Mouse (Mus musculus) heart, embryonic 16.5 days (tissue): ENCODE measurements around the gene Cep95. TPM values are rescaled to one million over a fixed set of nuclear protein-coding genes. Genes with fewer than 3 reads are reported as not detected.
A peak's percentile ranks its signal among the peaks of the same experiment; 100 is the strongest.

Source experiments
- ATAC-seq: fragments of 200-750 bp; cut with Nextera tagmentation; replicated peaks from 2 replicates; pipeline ENCODE4 v1.8.0; 2017; ENCODE audit warnings: moderate number of reproducible peaks; ENCODE audit not compliant: insufficient read depth, low FRiP score; ENCODE audit errors: extremely low read depth
- H3K27ac ChIP-seq: fragments of 300-500 bp; sonication (generic); 2 replicates; pipeline ENCODE4 v1.5.1; 2014; ENCODE audit warnings: mild to moderate bottlenecking, low read length, control low read depth, moderate library complexity
- H3K27me3 ChIP-seq: fragments of 300-500 bp; sonication (generic); 2 replicates; pipeline ENCODE4 v1.6.1; 2014; ENCODE audit warnings: low read length, mixed read lengths; ENCODE audit not compliant: control insufficient read depth, insufficient read depth
- H3K36me3 ChIP-seq: fragments of 300-500 bp; sonication (generic); 2 replicates; pipeline ENCODE4 v1.6.1; 2014; ENCODE audit not compliant: control insufficient read depth, insufficient read depth
- H3K4me1 ChIP-seq: fragments of 300-500 bp; sonication (generic); 2 replicates; pipeline ENCODE4 v1.6.1; 2014; ENCODE audit warnings: low read length, mixed read lengths; ENCODE audit not compliant: control insufficient read depth, insufficient read depth
- H3K4me2 ChIP-seq: fragments of 300-500 bp; sonication (generic); 2 replicates; pipeline ENCODE4 v1.6.1; 2014; ENCODE audit warnings: low read depth, mild to moderate bottlenecking, control low read depth, low read length
- H3K4me3 ChIP-seq: fragments of 300-500 bp; sonication (generic); 2 replicates; pipeline ENCODE4 v1.5.1; 2014; ENCODE audit warnings: mild to moderate bottlenecking, control low read depth, low read length
- H3K9ac ChIP-seq: fragments of 300-500 bp; sonication (generic); 2 replicates; pipeline ENCODE4 v1.6.1; 2014; ENCODE audit warnings: low read length, control low read depth
- H3K9me3 ChIP-seq: fragments of 300-500 bp; sonication (generic); replicated peaks from 2 replicates; pipeline ENCODE4 v1.6.1; 2016; ENCODE audit warnings: low read length; ENCODE audit not compliant: control insufficient read depth
- WGBS: fragments of 180-500 bp; shearing (Covaris S2); extraction: QIAGEN DNeasy Blood & Tissue Kit; methylation state at CpG from one replicate; pipeline ENCODE4 v1.1.7; 2014; 5-methylcytosine and 5-hydroxymethylcytosine counted together
- polyA plus RNA-seq: library from polyadenylated mRNA; unstranded; fragments of >200 nt; fragmentation: Nextera tagmentation; extraction: Ambion mirVana; gene quantifications from 2 replicates; pipeline ENCODE4 v1.2.1, GENCODE M21; 2015

Gene Cep95
- polyA plus RNA-seq, 1 experiment from 2014 or later: 15.1 TPM

DNA sequence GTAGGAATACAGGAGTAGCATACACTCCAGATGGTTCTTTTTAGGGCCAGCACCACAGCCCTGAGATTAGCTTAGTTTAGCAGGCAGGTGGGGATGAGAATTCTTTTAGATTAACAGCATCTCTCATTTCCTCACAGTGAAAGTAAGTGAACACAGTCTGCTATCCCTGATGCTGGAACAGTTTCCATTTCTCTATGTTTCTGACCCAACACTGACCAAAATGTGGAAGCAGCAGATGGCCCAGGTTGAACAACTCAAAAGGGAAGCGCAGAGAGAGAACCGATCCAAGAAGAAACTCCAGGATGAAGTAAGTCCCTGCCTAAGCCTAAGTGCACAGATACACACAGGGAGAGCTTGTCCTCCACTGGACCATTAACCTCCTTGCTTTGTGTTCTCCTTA is 26.3 kb downstream of the Cep95 start:
- H3K36me3 ChIP-seq: peaks cover 48% of the 10 kb centered on the region

DNA sequence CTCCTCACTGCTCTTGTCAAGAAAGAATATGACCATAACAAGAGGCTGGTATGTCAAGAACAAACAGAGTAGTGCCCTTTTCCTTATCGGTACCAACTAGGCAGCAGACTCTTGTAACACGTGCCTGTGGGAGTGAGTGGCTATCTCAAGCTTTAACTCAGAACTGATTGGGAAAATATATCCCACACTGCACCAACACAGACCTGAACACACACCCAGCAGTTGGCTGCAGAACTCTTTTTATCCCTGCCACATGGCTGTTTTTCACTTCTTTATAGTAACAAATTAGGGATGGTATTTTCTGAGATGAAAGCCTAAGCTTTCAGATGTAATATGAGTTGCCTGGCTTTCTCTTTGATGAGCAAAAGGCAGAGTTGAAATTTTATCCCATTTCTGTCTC is 26.7 kb downstream of the Cep95 start:
- H3K36me3 ChIP-seq: peaks cover 46% of the 10 kb centered on the region
- no peak for ATAC-seq

More for the DNA sequence above, 26.3 kb downstream of the Cep95 start:
- ATAC-seq: no peak
- Histone ChIP-seq H3K4me1 (peaks cover 20% of the 10 kb centered on the region), H3K9ac (no peak overlapping the region), H3K4me3 (no peak overlapping the region), H3K27ac (no peak overlapping the region), H3K4me2 (no peak overlapping the region), H3K27me3 (no peaks in the 10 kb centered on the region), H3K9me3 (no peaks in the 10 kb centered on the region)
- WGBS: 90% methylated on average over 2 of the region's 2 CpGs

GRCm38 (mm10) chr11:106816316-106816715 is 27.3 kb downstream of the Cep95 start:
- no peaks in the 10 kb centered on the region for H3K9me3 ChIP-seq
- peaks cover 41% of the 10 kb centered on the region for H3K36me3 ChIP-seq
- no peak overlapping the region for H3K4me2 ChIP-seq
- WGBS: 66% methylated on average over 7 of the region's 7 CpGs
- no peak for ATAC-seq
- peaks cover 26% of the 10 kb centered on the region for H3K4me1 ChIP-seq
- H3K27ac ChIP-seq: no peak overlapping the region
- H3K9ac ChIP-seq: no peak overlapping the region
- H3K27me3 ChIP-seq: no peaks in the 10 kb centered on the region
- H3K4me3 ChIP-seq: no peak overlapping the region

More for the DNA sequence above, 26.7 kb downstream of the Cep95 start:
- Histone ChIP-seq H3K4me1 (peaks cover 21% of the 10 kb centered on the region), H3K4me2 (no peak overlapping the region), H3K27ac (no peak overlapping the region), H3K4me3 (no peak overlapping the region), H3K9ac (no peak overlapping the region), H3K9me3 (no peaks in the 10 kb centered on the region), H3K27me3 (no peaks in the 10 kb centered on the region)
- 64% methylated on average over 2 of the region's 2 CpGs for WGBS

DNA sequence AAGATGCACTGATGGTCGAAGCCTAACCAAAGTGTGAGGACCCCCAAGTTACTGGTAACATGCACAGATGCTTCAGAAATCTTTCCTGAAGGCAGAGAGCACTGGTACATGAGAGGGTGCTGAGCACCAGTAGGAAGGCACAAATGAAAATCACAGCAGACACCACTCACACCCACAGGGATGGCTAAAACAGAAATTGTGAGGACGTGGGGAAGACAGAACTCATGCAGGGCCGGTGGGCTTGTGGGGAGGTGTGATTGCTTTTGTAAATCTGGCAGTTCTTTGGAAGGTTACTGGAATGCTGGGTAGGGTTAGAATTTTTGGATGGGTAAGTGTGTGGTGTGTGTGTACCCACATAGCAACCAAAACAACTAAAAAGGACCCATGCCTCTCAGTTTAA is 28.1 kb downstream of the Cep95 start:
- Histone ChIP-seq H3K9ac (no peak overlapping the region), H3K4me2 (no peak overlapping the region), H3K27ac (no peak overlapping the region), H3K4me1 (peaks cover 30% of the 10 kb centered on the region), H3K9me3 (no peaks in the 10 kb centered on the region), H3K36me3 (peaks cover 42% of the 10 kb centered on the region), H3K27me3 (no peaks in the 10 kb centered on the region), H3K4me3 (no peak overlapping the region)
- 87% methylated on average over 3 of the region's 3 CpGs for WGBS
- ATAC-seq: no peak

DNA sequence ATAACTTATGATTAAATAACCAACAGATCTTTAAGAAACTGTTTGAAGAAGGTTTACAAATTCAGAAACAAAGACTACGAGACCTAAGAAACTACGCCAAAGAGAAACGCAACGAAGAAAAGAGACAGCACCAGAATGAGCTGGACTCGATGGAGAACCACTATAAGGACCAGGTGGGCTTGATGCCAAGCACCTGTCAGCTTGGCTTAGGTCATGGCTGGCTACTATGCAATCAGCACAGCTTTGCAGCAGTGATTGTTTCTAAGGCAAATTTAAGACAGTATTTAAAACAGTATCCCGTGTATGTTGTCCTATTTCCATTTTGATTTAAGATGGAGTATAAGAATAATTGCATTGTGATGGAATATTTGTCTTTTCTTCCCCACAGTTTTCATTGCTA is 28.8 kb downstream of the Cep95 start:
- Histone ChIP-seq H3K4me1 (peaks cover 33% of the 10 kb centered on the region), H3K36me3 (peaks cover 41% of the 10 kb centered on the region), H3K9me3 (no peaks in the 10 kb centered on the region), H3K27me3 (no peaks in the 10 kb centered on the region), H3K27ac (no peak overlapping the region), H3K9ac (no peak overlapping the region), H3K4me2 (no peak overlapping the region), H3K4me3 (no peak overlapping the region)
- ATAC-seq: no peak
- WGBS: 71% methylated on average over 6 of the region's 6 CpGs

GRCm38 (mm10) chr11:106818341-106818740 is 29.3 kb downstream of the Cep95 start:
- peaks cover 39% of the 10 kb centered on the region for H3K36me3 ChIP-seq
- no peak; the same call in 1 of the 2 replicates for ATAC-seq
- H3K9ac ChIP-seq: no peak overlapping the region
- peak overlapping the region; percentile 41 for H3K4me2 ChIP-seq
- peak overlapping the region; percentile 30; the same call in 1 of the 2 replicates for H3K27ac ChIP-seq
- no peaks in the 10 kb centered on the region for H3K27me3 ChIP-seq
- H3K9me3 ChIP-seq: no peaks in the 10 kb centered on the region
- H3K4me1 ChIP-seq: peaks cover 33% of the 10 kb centered on the region
- 15% methylated on average over 9 of the region's 9 CpGs for WGBS
- no peak overlapping the region for H3K4me3 ChIP-seq

- peaks cover 28% of the 10 kb centered on the region for H3K36me3 ChIP-seq
- peaks cover 33% of the 10 kb centered on the region for H3K4me1 ChIP-seq
- no peak overlapping the region for H3K4me3 ChIP-seq
- H3K27me3 ChIP-seq: no peaks in the 10 kb centered on the region
- no peak overlapping the region for H3K9ac ChIP-seq
- no peak overlapping the region for H3K4me2 ChIP-seq
- H3K9me3 ChIP-seq: no peaks in the 10 kb centered on the region
- 81% methylated on average over 9 of the region's 9 CpGs for WGBS
- ATAC-seq: no peak
- no peak overlapping the region for H3K27ac ChIP-seq
These were observed 30.5 kb downstream of the Cep95 start for GRCm38 (mm10) chr11:106819595-106819994.

- Histone ChIP-seq H3K9ac (no peak overlapping the region), H3K4me1 (peaks cover 33% of the 10 kb centered on the region), H3K9me3 (no peaks in the 10 kb centered on the region), H3K27me3 (no peaks in the 10 kb centered on the region), H3K4me2 (no peak overlapping the region), H3K4me3 (no peak overlapping the region), H3K27ac (no peak overlapping the region), H3K36me3 (peaks cover 29% of the 10 kb centered on the region)
- ATAC-seq: no peak
- WGBS: 93% methylated on average over 6 of the region's 6 CpGs
These were observed 31.2 kb downstream of the Cep95 start for GRCm38 (mm10) chr11:106820252-106820651.

GRCm38 (mm10) chr11:106820972-106821371 is 31.9 kb downstream of the Cep95 start:
- H3K36me3 ChIP-seq: peaks cover 29% of the 10 kb centered on the region
- no peak overlapping the region for H3K9ac ChIP-seq
- no peak for ATAC-seq
- H3K4me3 ChIP-seq: no peak overlapping the region
- no peak overlapping the region for H3K4me2 ChIP-seq
- H3K4me1 ChIP-seq: peaks cover 29% of the 10 kb centered on the region
- H3K9me3 ChIP-seq: no peaks in the 10 kb centered on the region
- H3K27me3 ChIP-seq: no peaks in the 10 kb centered on the region
- H3K27ac ChIP-seq: peak overlapping the region; percentile 53
- 28% methylated on average over 4 of the region's 4 CpGs for WGBS
